Mouse (Mus musculus) B cell, adult 2 months (primary cell): ENCODE measurements around the gene Atp6v1fnb.

Experiments
- DNase-seq, 2 experiments: peaks; one replicate each; pipeline ENCODE4 v3.0.0; 2022

Atp6v1fnb gene

GRCm38 (mm10) chr6:29467583-29468354 lies 3.5 kb upstream of the Atp6v1fnb start, which contains the start of gene Atp6v1f:
Gene Atp6v1f, plus strand, starts transcription at chr6:29467718.
- DNase-seq = peak; percentile 94 to 95

- no peak for DNase-seq
Measured at GRCm38 (mm10) chr6:29468851-29469250, 2.4 kb upstream of the Atp6v1fnb start.

- peak; percentile 74 to 76 for DNase-seq
Measured at GRCm38 (mm10) chr6:29473941-29474691, 2.9 kb downstream of the Atp6v1fnb start.

GRCm38 (mm10) chr6:29474736-29475135 lies 3.5 kb downstream of the Atp6v1fnb start:
- no peak for DNase-seq

GRCm38 (mm10) chr6:29482691-29483090 lies 11.5 kb downstream of the Atp6v1fnb start:
- no peak for DNase-seq

GRCm38 (mm10) chr6:29484716-29485559 lies 13.7 kb downstream of the Atp6v1fnb start:
- DNase-seq = peak; percentile 82 to 84

- DNase-seq = no peak
Measured at GRCm38 (mm10) chr6:29485951-29486350, 14.7 kb downstream of the Atp6v1fnb start.

- DNase-seq = no peak
Measured at GRCm38 (mm10) chr6:29494101-29494500, 22.9 kb downstream of the Atp6v1fnb start.

GRCm38 (mm10) chr6:29496270-29496669 lies 25.0 kb downstream of the Atp6v1fnb start:
- DNase-seq = no peak

GRCm38 (mm10) chr6:29497791-29498190 lies 26.6 kb downstream of the Atp6v1fnb start:
- DNase-seq = no peak

GRCm38 (mm10) chr6:29500177-29500576 lies 28.9 kb downstream of the Atp6v1fnb start:
- DNase-seq = no peak

GRCm38 (mm10) chr6:29500810-29501209 lies 29.6 kb downstream of the Atp6v1fnb start:
- DNase-seq = no peak

GRCm38 (mm10) chr6:29501599-29501998 lies 30.4 kb downstream of the Atp6v1fnb start:
- DNase-seq = no peak

GRCm38 (mm10) chr6:29505493-29505892 lies 34.3 kb downstream of the Atp6v1fnb start:
- DNase-seq = peak; percentile 36 to 42

GRCm38 (mm10) chr6:29506834-29507233 lies 35.6 kb downstream of the Atp6v1fnb start:
- no peak for DNase-seq

GRCm38 (mm10) chr6:29507447-29508309 lies 36.4 kb downstream of the Atp6v1fnb start, which contains the start of gene Kcp:
Gene Kcp, minus strand, starts transcription at chr6:29507952.
- peak; percentile 16 to 23 for DNase-seq

- no peak for DNase-seq
Measured at GRCm38 (mm10) chr6:29509086-29509485, 37.8 kb downstream of the Atp6v1fnb start.

GRCm38 (mm10) chr6:29513284-29513683 lies 42.0 kb downstream of the Atp6v1fnb start:
- DNase-seq = peak; percentile 38 to 44

GRCm38 (mm10) chr6:29517139-29517538 lies 45.9 kb downstream of the Atp6v1fnb start:
- DNase-seq = peak; percentile 92 to 93

GRCm38 (mm10) chr6:29522626-29523300 lies 51.5 kb downstream of the Atp6v1fnb start:
- no peak for DNase-seq
